Mouse (Mus musculus) gastrocnemius, adult 2 months (tissue): Measurements from ENCODE around the gene Pafah1b3. TPM values are rescaled to one million over a fixed set of nuclear protein-coding genes. Genes with fewer than 3 reads are reported as not detected.

ENCODE experiments used
- DNase-seq: peaks from one replicate; pipeline ENCODE4 v3.0.0; 2022
- H3K27ac ChIP-seq: fragments of 200-600 bp; 2 replicates; pipeline ENCODE4 v1.8.1; 2022; ENCODE audit warnings: mild to moderate bottlenecking
- H3K4me3 ChIP-seq: fragments of 200-600 bp; 2 replicates; pipeline ENCODE4 v1.8.1; 2022; ENCODE audit warnings: mild to moderate bottlenecking, moderate library complexity
- CTCF ChIP-seq: fragments of 200-600 bp; IDR thresholded peaks from 2 replicates; pipeline ENCODE4 v1.8.1; 2022; ENCODE audit warnings: antibody characterized with exemption, mild to moderate bottlenecking, moderate library complexity
- intact Hi-C: fragments of 180-260 bp; cut with DNase I; formaldehyde crosslinking; loops from one replicate; pipeline ENCODE4 v1.15.1; 2025
- total RNA-seq, 2 experiments: library from RNA; stranded (reverse); gene quantifications; 2 replicates each; pipeline ENCODE4 v1.2.3; 2021

The Pafah1b3 gene
- total RNA-seq, 2 experiments from 2014 or later = 0.38 to 0.86 TPM

DNA sequence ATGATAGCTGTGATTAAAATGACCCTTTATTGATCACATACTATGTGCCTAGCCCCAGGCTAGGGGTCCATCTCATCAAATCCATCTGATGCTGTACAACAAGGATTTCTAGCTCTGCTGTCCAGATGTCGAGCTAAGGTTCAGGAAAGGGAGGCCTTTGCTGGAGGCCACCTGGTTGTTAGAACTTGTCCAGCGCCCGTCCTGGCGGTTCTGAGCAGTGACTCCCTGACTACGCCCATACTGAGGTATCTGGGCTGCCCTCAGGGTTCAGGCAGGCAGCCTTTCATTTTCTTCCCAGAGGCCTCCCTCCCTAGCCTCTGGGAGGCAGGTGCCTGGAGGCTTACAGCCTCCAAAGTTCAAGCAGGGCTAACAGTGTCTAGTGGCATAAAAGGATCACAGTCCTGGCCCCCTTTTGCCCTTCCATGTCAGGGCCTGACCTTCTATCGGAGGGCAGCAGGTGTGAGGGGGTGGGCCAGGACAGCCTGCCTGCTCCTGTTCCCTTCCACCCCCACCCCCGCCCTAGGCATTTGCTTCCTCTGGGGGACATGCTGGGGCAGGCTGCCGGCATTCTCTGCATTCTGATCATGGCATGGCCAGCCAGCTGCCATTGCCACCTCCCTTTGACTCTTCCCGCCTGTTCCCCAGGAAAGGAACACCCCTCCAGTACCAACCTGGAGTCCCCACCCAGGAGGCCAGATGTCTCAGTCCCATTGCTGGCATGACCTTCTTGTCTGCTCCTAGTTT lies 22.1 kb downstream of the Pafah1b3 start:
- Histone ChIP-seq H3K27ac (peak overlapping the region; percentile 97), H3K4me3 (no peak overlapping the region)
- TF ChIP-seq CTCF = no peak
- peak; percentile 33 for DNase-seq
- intact Hi-C loops = no loop called here

DNA sequence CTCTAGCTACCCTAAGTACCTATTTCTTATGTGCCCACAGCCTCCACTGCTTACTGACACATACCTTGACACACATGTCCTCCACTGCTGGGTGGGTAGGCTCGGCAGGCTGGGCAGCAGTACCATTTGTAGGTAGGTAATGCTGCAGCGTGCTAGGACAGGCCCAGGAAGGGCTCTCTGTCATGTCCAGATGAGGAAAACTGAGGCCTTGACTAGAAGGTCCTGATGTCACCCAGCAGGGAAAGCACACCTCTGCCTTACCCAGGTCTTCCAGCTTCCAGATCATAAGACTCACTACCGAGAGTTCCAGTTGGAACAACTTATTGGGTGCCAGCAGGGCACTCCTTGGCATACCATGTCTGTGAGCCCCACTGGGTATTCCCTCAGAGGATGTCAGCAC lies 22.8 kb downstream of the Pafah1b3 start:
- intact Hi-C loops = no loop called here
- Histone ChIP-seq H3K4me3 (no peak overlapping the region), H3K27ac (peak overlapping the region; percentile 97; the same call in 1 of the 2 replicates)
- TF ChIP-seq CTCF = no peak
- DNase-seq = no peak

GRCm38 (mm10) chr7:25274571-25274970 lies 23.2 kb downstream of the Pafah1b3 start:
- Histone ChIP-seq H3K4me3 (no peak overlapping the region), H3K27ac (peak overlapping the region; percentile 3; the same call in 1 of the 2 replicates)
- peak; percentile 12 for DNase-seq
- intact Hi-C loops = no loop called here
- TF ChIP-seq CTCF = no peak

GRCm38 (mm10) chr7:25273259-25274241 lies 24.2 kb downstream of the Pafah1b3 start:
- TF ChIP-seq CTCF = no peak
- intact Hi-C loops = no loop called here
- peak; percentile 27 for DNase-seq
- no peak overlapping the region for H3K27ac ChIP-seq
- no peak overlapping the region for H3K4me3 ChIP-seq

GRCm38 (mm10) chr7:25272445-25273258 lies 25.1 kb downstream of the Pafah1b3 start:
- DNase-seq = peak; percentile 22

DNA sequence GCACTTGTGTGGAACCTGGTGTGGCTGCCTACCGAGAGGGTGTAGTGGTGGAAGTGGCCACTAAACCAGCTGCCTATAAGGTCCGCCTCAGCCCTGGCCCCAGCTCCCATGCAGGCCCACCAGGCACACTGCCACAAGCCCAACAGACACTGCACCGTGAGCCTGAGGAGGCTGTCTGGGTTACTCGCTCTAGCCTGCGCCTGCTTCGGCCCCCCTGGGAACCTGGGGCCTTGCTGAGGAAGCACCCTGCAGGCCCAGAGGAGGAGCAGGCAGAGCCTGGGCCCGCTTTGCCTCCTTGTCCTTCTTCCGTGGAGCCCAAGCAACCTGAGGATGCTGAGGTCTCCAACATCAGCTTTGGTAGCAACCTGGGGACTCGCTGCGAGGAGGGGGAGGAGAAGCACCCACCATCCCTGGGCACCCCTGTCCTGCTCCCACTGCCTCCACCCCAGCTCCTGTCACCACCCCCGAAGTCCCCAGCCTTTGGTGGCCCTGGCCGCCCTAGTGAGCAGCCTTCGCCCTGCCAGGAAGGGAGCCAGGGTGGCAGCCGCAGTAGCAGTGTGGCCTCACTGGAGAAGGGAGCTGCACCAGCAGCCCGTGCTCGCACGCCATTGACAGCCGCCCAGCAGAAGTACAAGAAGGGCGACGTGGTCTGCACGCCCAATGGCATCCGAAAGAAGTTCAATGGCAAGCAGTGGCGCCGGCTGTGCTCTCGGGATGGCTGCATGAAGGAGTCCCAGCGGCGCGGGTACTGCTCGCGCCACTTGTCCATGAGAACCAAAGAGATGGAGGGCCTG lies 25.9 kb downstream of the Pafah1b3 start:
- Histone ChIP-seq H3K4me3 (no peak overlapping the region), H3K27ac (no peak overlapping the region)
- TF ChIP-seq CTCF = no peak
- intact Hi-C loops = no loop called here
- peak; percentile 17 for DNase-seq

More at GRCm38 (mm10) chr7:25272445-25273258, 25.1 kb downstream of the Pafah1b3 start:
- TF ChIP-seq CTCF = no peak
- no peak overlapping the region for H3K4me3 ChIP-seq
- intact Hi-C loops = no loop called here
- no peak overlapping the region for H3K27ac ChIP-seq

GRCm38 (mm10) chr7:25270652-25271633 lies 26.8 kb downstream of the Pafah1b3 start:
- no peak for TF ChIP-seq CTCF
- H3K27ac ChIP-seq = no peak overlapping the region
- intact Hi-C loops = no loop called here
- peak; percentile 33 for DNase-seq
- H3K4me3 ChIP-seq = no peak overlapping the region

GRCm38 (mm10) chr7:25269545-25270271 lies 28.1 kb downstream of the Pafah1b3 start:
- DNase-seq = peak; percentile 24
- H3K27ac ChIP-seq = peak overlapping the region; percentile 99
- intact Hi-C loops = no loop called here

DNA sequence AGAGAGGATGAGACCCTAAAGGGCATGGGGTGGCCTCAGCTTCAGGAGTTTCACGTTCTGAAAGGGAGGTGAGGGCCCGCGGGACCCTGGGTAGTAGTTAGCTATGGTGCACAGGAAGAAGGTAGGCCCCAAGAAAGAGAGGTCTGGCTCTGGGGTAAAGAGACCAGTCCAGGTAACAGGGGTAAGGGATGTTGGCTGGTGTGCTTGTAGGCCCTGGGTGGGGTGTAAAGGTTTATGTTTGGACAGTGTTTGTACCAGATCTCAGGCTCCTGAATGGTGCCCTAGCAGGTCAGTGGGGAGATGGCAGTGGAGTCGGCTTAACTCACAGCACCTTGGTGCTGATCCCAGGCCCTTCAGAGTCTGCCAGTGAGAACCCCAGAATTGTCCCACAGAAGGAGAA lies 28.8 kb downstream of the Pafah1b3 start:
- H3K27ac ChIP-seq = peak overlapping the region; percentile 99
- intact Hi-C loops = no loop called here
- H3K4me3 ChIP-seq = peak overlapping the region; percentile 97
- DNase-seq = peak; percentile 19
- TF ChIP-seq CTCF = no peak

More at GRCm38 (mm10) chr7:25269545-25270271, 28.1 kb downstream of the Pafah1b3 start:
- H3K4me3 ChIP-seq = peak overlapping the region; percentile 97
- no peak for TF ChIP-seq CTCF

GRCm38 (mm10) chr7:25268588-25268987 lies 29.2 kb downstream of the Pafah1b3 start:
- intact Hi-C loops = no loop called here
- no peak for DNase-seq
- TF ChIP-seq CTCF = no peak
- Histone ChIP-seq H3K4me3 (peak overlapping the region; percentile 97), H3K27ac (peak overlapping the region; percentile 99)
